Mouse (Mus musculus) right cerebral cortex, postnatal 4 days (tissue): ENCODE results near the gene Zmynd8.
A peak's percentile ranks its signal among the peaks of the same experiment; 100 is the strongest.
"Not testable (repeated sequence)": the region's sequence is repeated elsewhere in the genome, so short reads cannot be mapped to it uniquely, and the experiment has no call there.

Experiments
- DNase-seq: peaks from one replicate; pipeline ENCODE4 v3.0.0-alpha.2; 2022

The Zmynd8 gene

DNA sequence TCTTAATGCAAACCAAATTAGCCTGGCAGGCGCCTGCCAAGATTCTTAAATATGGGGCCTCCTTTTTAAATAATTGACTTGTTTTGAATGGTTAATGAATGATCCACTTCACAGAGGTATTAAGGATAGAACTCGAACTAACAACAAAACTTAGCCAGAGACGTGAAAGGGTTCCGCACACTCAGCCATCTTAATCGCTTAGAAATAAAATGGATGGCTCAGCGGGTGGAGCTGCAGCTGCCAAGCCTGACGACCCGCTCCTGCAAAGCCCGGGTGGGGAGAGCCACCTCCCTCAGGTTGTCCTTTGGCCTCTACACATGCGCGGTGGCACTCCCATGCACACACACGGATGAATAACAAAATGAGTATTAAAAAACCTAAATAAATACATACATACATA, 70.0 kb downstream of the Zmynd8 start:
- no peak for DNase-seq

DNA sequence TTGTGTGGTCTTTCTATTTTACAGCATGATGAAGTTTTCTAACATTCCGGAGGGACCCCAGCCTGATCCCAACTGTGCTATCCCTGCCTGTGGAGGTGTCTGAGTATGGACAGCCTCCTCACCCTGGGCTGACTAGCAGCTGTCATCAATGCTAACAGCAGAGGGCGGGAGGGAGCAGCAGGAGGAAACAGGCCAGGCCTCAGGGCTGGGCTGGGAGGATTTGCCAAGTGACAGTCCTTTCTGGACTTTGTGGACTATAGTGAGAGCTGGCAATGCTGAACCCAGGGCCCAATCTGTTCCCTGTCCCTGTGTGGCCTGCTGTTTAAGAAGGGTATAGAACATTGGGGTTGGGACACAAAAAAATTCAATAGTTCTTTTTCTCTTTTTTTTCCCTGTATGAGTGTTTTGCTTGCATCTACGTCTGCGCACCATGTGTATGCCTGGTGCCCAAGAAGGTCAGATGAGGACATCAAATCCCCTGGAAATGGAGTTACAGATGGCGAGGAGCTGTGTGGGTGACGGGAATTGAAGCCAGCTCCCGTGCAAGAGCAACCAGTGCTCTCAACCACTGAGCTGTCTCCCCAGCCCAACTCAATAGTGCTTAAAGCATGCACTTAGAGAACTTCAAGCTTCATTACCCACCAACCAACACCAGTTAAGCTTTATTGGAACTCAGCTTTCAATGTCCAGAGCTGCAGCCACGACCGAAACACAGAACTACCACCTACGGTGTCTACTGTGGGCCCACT, 72.7 kb downstream of the Zmynd8 start:
- DNase-seq: peak; percentile 72

- no peak for DNase-seq
Measured at GRCm38 (mm10) chr2:165825261-165825900, 73.4 kb downstream of the Zmynd8 start.

DNA sequence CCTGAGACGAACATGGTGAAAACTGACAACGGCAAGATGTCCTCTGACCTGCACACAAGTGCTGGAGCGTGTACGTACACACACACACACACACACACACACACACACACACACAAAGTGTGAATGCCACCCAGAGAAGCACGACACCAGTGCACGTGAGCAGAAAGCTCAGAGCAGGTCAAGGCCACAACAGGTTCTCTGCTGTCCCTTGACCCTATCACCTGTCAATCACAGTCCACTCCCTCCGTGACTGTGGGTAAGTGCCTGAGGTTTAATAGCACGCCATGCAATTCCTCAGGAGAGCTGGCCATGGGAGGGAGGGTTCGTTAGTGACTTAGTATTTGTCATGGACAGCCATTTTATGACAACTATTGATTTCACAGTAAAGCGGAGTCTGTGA, 74.0 kb downstream of the Zmynd8 start:
- DNase-seq: no peak

DNA sequence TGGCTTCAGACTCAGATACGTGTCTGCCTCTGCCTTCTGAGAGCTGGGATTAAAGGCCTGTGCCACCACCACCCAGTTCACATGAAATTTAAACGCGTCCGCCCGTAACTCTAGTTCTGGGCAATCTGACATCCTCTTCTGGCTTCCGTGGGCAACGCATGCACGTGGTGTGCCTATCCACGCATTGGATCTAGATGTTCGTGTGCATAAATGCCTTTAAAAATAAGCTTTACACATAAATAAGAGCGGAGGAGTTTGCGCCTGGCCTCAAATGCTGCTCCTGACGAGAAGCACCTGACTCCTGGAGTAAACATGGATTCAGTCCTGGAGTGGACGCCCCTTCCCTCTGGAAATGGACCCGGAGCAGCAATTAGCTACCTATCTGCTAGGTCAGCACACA, 76.3 kb downstream of the Zmynd8 start:
- no peak for DNase-seq

- DNase-seq: no peak
Measured at GRCm38 (mm10) chr2:165821671-165822070, 77.1 kb downstream of the Zmynd8 start.

- DNase-seq: no peak
Measured at GRCm38 (mm10) chr2:165820504-165821095, 78.2 kb downstream of the Zmynd8 start.

- DNase-seq: no peak
Measured at GRCm38 (mm10) chr2:165820073-165820472, 78.7 kb downstream of the Zmynd8 start.

GRCm38 (mm10) chr2:165818985-165819948, 79.5 kb downstream of the Zmynd8 start:
- peak; percentile 48 for DNase-seq

GRCm38 (mm10) chr2:165818570-165818969, 80.2 kb downstream of the Zmynd8 start:
- no peak for DNase-seq

- no peak for DNase-seq
Measured at GRCm38 (mm10) chr2:165817437-165817836, 81.4 kb downstream of the Zmynd8 start.

- DNase-seq: no peak
Measured at GRCm38 (mm10) chr2:165815103-165815880, 83.5 kb downstream of the Zmynd8 start.

DNA sequence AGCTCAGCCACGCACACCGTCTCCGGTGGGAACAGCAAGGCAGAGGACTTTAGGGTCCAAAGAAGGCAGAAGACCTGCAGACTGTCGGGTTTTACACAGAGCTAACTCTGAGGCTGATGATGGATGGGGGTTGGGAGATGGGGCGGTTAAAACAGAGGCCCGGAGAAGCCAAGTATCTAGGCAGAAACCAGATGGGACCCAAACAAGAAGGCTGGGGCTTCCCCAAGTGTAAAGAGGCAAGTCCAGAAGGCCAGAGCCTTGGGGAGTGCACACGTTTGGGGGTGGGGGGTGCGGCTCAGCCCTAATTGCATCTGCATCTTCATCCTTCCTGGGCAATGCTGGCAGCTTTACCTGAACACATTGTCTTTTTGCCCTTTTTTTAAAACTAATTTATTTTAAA, 85.9 kb downstream of the Zmynd8 start:
- no peak for DNase-seq

DNA sequence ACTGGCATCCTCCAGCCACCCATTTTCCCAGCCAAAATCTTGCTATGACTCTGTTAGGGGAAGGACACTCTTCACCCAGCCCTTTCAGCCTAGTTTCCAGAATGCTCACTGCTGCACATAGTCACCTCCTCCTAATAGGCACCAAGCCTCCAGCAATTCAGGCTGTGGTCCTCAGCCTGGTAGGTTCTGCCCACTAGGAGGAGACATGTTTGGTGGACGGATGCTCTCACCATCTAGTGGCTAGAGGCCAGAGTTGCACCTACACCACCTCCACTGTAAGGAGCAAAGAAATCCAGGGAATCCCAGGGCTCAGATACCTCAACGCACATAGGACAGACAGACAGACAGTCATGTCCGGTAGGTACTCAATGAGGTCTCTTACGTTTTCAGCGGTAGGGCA, 87.3 kb downstream of the Zmynd8 start:
- DNase-seq: peak; percentile 64

GRCm38 (mm10) chr2:165809901-165810477, 88.8 kb downstream of the Zmynd8 start:
- DNase-seq: no peak

- no peak for DNase-seq
Measured at GRCm38 (mm10) chr2:165809091-165809490, 89.7 kb downstream of the Zmynd8 start.

DNA sequence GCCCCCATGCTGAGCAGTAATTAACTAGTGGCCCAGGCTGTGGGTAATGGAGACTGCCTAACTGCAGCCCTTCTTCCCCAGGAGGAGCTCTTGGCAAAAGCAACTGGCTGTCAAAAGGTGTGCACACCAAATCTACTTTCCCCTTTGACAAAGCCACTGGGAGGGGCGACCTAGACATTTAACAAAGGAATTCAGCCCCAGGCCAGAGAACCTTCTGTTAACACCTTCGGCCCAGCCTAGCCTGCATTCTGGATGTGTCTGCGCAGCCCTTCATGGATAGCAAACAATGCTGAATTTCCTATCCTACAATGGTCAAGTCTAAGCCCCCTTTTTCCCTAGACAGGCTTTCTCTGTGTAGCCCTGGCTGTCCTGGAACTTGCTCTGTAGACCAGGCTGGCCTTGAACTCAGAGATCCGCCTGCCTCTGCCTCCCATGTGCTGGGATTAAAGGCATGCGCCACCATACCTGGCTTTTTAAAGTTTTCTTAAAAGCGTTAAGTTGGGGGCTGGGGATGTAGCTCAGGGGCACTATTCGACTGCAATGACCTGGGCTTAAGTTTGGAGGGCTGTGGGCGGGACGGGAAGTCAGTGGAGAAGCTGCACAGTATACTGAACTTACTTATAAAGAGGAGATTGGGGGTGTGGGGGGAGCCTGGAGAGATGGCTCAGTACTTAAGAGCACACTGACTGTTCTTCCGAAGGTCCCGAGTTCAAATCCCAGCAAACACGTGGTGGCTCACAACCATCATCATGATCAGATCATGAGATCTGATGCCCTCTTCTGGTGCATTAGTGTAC, 90.4 kb downstream of the Zmynd8 start:
- no peak for DNase-seq

GRCm38 (mm10) chr2:165800174-165800573, 98.6 kb downstream of the Zmynd8 start:
- not testable (repeated sequence) for DNase-seq

DNA sequence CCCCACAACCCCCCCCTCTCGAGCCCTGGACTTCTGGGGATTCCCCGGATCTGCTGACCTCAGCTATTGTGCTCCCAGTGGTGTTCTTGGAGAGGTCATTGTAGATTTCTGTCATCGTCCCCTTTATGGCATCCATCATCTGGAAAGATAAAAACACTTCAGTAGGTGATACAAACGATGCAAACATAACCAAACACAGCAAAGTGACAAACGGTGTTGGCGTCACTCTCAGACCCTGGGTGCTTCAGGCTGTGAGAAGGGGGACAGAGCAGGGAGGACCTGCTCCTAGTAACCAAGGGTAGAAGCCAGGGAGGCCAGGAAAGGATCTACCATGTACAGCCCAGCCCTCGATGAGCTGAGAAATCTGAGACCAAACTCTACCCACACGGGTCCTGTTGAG, 100.9 kb downstream of the Zmynd8 start:
- no peak for DNase-seq

DNA sequence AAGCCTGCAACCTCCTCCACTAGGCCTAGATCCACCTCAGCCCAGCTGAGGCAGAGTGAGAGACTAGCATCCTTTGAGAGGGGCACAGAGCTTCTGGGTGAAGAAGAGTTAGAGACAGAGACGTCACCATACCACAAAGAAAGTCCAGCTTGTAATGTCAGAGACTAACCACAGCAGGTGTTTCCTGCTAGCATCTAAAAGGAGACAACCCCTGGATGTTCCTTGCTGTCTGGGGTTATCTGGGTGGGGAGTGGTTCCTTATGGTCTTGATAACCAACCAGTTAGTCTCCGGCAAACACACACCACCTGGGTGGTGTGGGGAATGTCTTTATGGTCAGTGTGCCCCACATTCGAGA, 105.6 kb downstream of the Zmynd8 start:
- no peak for DNase-seq
